Mouse (Mus musculus): Measurements from ENCODE around the gene Siah2.

- TF ChIP-seq CTCF (IDR thresholded peaks at IDR 0.05; ENCODE audit: extremely low read depth, insufficient read length, insufficient replicate concordance, low read depth, low read length) (no peak), POLR2A (IDR thresholded peaks at IDR 0.05; ENCODE audit: low read depth, low read length) (no peak)
Measured at GRCm38 (mm10) chr3:58727601-58728000, 35.4 kb upstream of the Siah2 start.

Measured in small intestine, adult 2 months (tissue).